Mouse (Mus musculus): Measurements from ENCODE around the gene Ncdn.

The Ncdn gene

DNA sequence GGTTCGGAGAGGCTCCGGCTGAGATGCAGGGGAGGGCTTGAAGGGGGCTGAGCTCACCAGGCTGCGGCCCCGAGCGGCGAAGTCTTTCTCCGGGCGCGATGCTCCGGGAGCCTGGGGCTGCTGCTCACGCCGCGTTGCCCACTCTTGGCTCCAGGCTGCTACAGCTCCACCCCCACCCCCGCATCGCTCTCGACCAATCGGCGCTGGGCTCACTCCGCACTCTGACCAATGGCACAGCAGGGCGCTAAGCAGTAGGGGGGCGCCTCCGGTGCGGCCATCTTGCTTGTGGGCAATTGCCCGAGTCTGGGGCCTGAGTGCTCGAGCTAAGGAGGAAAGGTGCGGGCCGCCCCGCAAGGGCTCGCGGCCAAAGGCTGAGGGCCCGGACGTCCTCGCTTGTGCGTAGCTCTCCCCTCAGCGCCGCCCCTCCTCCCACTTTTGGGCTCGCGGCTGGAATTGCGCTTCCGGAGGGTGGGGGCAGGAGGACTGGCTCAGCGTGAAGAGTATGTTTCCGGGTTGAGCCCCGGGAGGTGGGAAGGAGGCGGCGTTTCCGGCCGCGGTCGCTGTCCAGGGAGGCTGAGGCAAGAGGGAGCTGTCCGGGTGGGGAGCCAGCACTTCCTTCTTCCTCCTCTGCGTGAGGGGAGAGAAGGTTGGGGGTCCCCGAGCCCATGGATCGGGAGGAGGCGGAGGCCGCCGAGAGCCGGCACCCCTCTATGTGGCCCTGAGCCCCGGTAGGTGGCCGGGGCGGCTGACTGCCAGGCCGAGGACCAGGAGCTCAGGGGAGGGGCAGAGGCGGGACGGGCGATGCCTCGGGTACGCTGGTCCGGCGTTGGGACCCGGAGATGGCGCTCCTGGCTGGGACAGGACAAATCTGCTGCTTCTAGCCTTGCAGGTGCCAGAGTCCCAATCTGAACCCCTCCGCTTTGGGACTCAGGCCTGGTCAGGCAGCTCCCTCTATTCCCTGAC lies at the start of gene Ncdn, which contains the start of gene AU040320:
Ncdn (minus strand) TSS at position 171 of the 963 bp plus-strand sequence.
AU040320 (plus strand) TSS at position 277 of the 963 bp plus-strand sequence.
- in situ Hi-C loops (cut with MboI; ENCODE audit: unreplicated experiment in 2 of 2) = loop anchor here in 1 of 2 experiments (10.0 kb wide), 1 partner anchor 491 kb away; the partner anchor contains the start of gene Smim12

DNA sequence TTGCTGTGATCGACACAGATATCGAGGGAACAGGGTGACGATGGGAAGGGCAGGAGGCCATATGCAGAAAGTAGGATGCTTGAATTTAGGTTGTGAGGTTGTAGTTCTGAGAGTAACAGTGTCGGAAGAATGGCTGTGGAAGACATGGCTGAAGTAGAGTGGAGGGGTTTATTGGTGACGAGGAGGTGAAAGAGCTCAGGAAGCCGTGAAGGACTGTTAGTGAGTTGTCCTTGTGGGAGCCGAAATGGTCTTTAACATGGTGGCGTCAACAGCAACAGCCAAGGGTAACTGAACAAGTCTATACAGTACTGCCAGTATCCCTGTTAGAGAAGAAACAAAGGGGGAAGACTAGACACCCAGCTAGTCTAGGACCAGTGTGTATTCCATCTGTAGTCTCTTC lies 48.9 kb upstream of the Ncdn start:
- in situ Hi-C loops (cut with MboI; ENCODE audit: unreplicated experiment in 2 of 2) = no loop called here

- in situ Hi-C loops (cut with MboI; ENCODE audit: unreplicated experiment in 2 of 2) = no loop called here
These were observed 39.3 kb upstream of the Ncdn start for GRCm38 (mm10) chr4:126792341-126793102.

- in situ Hi-C loops (cut with MboI; ENCODE audit: unreplicated experiment in 2 of 2) = no loop called here
These were observed 29.8 kb upstream of the Ncdn start for GRCm38 (mm10) chr4:126782996-126783395.

GRCm38 (mm10) chr4:126782512-126782911 lies 29.3 kb upstream of the Ncdn start:
- in situ Hi-C loops (cut with MboI; ENCODE audit: unreplicated experiment in 2 of 2) = no loop called here

- in situ Hi-C loops (cut with MboI; ENCODE audit: unreplicated experiment in 2 of 2) = no loop called here
These were observed 28.6 kb upstream of the Ncdn start for GRCm38 (mm10) chr4:126781871-126782270.

- in situ Hi-C loops (cut with MboI; ENCODE audit: unreplicated experiment in 2 of 2) = no loop called here
These were observed 26.9 kb upstream of the Ncdn start for GRCm38 (mm10) chr4:126779826-126780775.

DNA sequence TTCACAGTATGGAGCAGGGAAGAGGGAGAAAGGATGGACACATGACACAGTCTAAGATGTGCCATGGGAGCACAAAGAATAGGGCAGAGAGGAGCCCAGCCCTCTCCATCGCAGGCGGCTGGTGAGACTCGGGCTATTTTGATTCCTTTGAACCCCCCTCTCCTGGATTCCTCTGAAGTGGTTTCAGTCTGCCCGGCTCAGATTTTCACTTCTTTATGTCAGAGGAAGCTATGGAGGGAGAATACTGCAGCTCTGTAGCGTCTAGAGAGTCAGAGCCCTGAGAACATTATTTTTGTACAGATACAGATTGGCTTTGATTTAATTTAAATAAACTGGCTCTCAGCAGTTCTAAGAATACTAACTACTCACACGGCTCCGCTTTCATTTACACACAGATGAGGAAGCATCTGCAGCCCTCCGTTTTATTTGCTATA lies 25.9 kb upstream of the Ncdn start:
- in situ Hi-C loops (cut with MboI; ENCODE audit: unreplicated experiment in 2 of 2) = no loop called here

DNA sequence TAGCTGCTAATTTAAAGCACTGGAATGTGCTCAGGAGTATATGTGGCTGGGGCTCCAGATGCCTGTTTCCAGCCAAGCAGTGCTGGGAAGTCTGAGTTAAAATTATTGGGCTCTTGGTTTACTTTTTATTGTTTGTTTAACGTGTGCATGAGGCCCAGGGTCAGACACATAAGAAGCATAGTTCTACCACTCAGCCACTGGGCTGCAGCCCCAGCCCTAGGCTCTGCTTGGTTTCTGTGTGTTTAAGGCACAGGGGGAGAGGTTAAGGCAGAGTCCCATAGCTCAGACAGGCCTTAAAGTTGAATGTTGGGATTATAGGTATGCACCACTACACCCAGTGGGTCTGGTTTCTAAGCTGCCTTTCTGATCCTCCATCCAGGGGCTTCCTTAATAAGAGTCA lies 21.9 kb upstream of the Ncdn start:
- in situ Hi-C loops (cut with MboI; ENCODE audit: unreplicated experiment in 2 of 2) = no loop called here

GRCm38 (mm10) chr4:126773871-126774270 lies 20.6 kb upstream of the Ncdn start:
- in situ Hi-C loops (cut with MboI; ENCODE audit: unreplicated experiment in 2 of 2) = no loop called here

- in situ Hi-C loops (cut with MboI; ENCODE audit: unreplicated experiment in 2 of 2) = no loop called here
These were observed 17.6 kb upstream of the Ncdn start for GRCm38 (mm10) chr4:126770831-126771230.

GRCm38 (mm10) chr4:126769800-126770563 lies 16.7 kb upstream of the Ncdn start:
- in situ Hi-C loops (cut with MboI; ENCODE audit: unreplicated experiment in 2 of 2) = no loop called here

DNA sequence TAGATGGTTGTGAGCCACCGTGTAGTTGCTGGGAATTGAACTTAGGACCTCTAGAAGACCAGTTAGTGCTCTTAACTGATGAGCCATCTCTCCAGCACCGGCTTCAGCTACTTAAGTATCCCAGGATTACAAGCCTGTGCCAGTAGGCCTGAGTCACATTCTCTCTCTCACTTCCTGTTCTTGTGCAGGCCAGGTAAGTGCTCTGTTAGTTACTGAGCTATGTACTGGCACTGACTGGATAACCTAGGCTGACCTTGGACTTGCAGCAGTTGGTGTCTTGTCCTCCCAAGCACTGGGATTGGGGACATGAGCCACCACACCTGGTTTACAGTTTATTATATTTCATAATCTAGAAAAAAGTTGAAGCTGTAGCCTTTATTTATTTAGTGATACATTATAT lies 10.2 kb upstream of the Ncdn start:
- in situ Hi-C loops (cut with MboI; ENCODE audit: unreplicated experiment in 2 of 2) = no loop called here

DNA sequence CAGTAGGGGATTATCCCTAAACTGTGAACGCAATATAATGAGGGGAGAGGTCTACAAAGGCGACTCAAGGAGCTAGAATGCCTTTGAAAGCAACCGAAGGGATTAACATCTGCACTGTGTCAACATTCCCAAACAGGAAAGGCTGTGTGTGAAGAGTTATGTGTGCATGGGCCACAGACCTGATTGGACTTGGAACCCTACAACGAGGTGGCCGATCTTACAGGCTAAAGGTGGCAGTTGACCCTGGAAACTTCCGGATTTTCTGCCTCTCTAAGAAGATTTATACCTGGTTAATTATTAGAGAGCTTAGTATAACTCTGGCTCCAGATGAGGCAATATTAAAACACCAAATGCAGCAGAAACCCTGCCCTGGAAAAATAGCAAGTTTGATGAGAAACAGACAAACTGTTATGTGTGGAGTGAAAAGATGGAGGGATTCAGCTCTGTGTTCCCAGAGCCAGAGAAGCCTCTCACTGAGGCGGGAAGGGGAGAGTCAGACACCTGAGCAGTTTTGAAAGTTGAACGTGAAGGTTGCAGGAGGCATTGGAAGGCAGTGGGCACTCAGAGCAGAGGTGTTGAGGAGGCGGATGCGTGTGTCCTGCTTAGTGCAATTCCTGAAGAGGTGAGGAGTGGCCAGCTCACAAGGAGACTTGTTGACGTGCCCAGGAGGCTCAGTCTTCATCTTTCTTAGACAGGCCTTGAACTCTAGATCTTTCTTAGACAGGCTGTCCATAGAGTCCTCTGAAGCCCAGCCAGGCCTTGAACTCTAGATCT lies 9.5 kb upstream of the Ncdn start:
- in situ Hi-C loops (cut with MboI; ENCODE audit: unreplicated experiment in 2 of 2) = no loop called here

- in situ Hi-C loops (cut with MboI; ENCODE audit: unreplicated experiment in 2 of 2) = loop anchor here in 1 of 2 experiments (10.0 kb wide), 1 partner anchor 485 kb away; the partner anchor contains the start of gene Smim12
These were observed 6.2 kb upstream of the Ncdn start for GRCm38 (mm10) chr4:126759435-126759834.

DNA sequence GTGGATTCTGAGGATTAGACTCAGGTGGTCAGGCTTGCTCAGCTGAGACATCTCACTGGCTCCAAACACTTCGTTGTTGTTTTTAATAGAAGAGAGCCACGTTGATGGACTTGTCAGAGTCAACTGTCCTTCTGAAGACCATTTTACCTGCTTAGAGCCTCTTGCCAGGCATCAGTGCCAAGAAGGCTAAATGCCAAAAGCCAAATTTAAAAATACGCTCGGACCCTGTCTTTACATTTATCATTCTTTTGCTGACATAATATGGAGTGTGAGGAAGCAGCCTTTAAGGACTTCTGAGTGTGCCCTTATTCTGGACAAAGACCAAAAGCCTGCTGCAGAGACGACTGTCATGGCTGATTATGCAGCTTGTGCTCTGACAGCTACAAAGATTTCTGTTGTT lies 5.1 kb upstream of the Ncdn start:
- in situ Hi-C loops (cut with MboI; ENCODE audit: unreplicated experiment in 2 of 2) = loop anchor here in 1 of 2 experiments (10.0 kb wide), 1 partner anchor 487 kb away; the partner anchor contains the start of gene Smim12

GRCm38 (mm10) chr4:126756766-126757165 lies 3.5 kb upstream of the Ncdn start:
- in situ Hi-C loops (cut with MboI; ENCODE audit: unreplicated experiment in 2 of 2) = loop anchor here in 1 of 2 experiments (10.0 kb wide), 1 partner anchor 488 kb away; the partner anchor contains the start of gene Smim12

- in situ Hi-C loops (cut with MboI; ENCODE audit: unreplicated experiment in 2 of 2) = loop anchor here in 1 of 2 experiments (10.0 kb wide), 1 partner anchor 490 kb away; the partner anchor contains the start of gene Smim12
These were observed 1.6 kb upstream of the Ncdn start for GRCm38 (mm10) chr4:126754736-126755374.
